In genomic region chr3:135729575-135729974, GRCm38 (mm10) we compare ENCODE assay signal across 11 mouse cellular contexts. TPM values are rescaled to one million over a fixed set of nuclear protein-coding genes. Genes with fewer than 3 reads are reported as not detected.
DNase-seq lines count a peak whose midpoint lies in the region; ATAC-seq and TF ChIP-seq lines count a peak whose summit lies in the region.
"Had no signal": no experiment of that assay in that cellular context is flagged by ENCODE, and none has a peak within 500 bp of the region (broad histone marks: within the 10 kb centered on the region; RNA-seq: fewer than 3 reads in every experiment).

No protein-coding gene starts in this region.

- TF ChIP-seq EP300 in liver, postnatal 0 days (IDR thresholded peaks at IDR 0.05; ENCODE audit: low read depth), result no peak

- DNase-seq in liver, adult 2 months (ENCODE audit: extremely low read depth, low read depth, low spot score), result peak; percentile 83
- no peak for DNase-seq in liver, postnatal 0 days
- peak; percentile 30 to 60 for DNase-seq in adrenal gland, postnatal 36 days
- peak; percentile 64 to 69 for DNase-seq in kidney, adult 8-10 months
- peak; percentile 6 for DNase-seq in ovary, postnatal 10 days (ENCODE audit: low spot score)
- no peak for DNase-seq in left cerebral cortex, postnatal 14 days (ENCODE audit: low spot score in 2 of 2)
- no peak for DNase-seq in thymus, postnatal 25 days

- no peak overlapping the region for H3K27ac ChIP-seq in liver, adult 2 months (replicated peaks; ENCODE audit: insufficient read depth, low read depth, low read length)
- no peak overlapping the region for H3K27ac ChIP-seq in liver, postnatal 0 days (ENCODE audit: low read depth)
- H3K27ac ChIP-seq: embryonic facial prominence, embryonic 12.5 days; neural tube, embryonic 15.5 days; stomach, embryonic 15.5 days had no signal

- no peak overlapping the region for H3K4me3 ChIP-seq in liver, adult 2 months (ENCODE audit: insufficient read depth, low read depth, low read length)
- no peak overlapping the region for H3K4me3 ChIP-seq in liver, postnatal 0 days (ENCODE audit: low read depth, low read length)
- H3K4me3 ChIP-seq: embryonic facial prominence, embryonic 12.5 days; neural tube, embryonic 15.5 days; stomach, embryonic 15.5 days had no signal

- no peak for ATAC-seq in liver, postnatal 0 days
- ATAC-seq in erythroblast, adult 5-6 weeks (replicated peaks; ENCODE audit: low FRiP score, poor library complexity, severe bottlenecking), result no peak

- no peaks in the 10 kb centered on the region for H3K27me3 ChIP-seq in liver, adult 2 months (ENCODE audit: control insufficient read depth, insufficient read depth, low read length)
- no peaks in the 10 kb centered on the region for H3K27me3 ChIP-seq in liver, postnatal 0 days (ENCODE audit: insufficient read depth, low read length)
- H3K27me3 ChIP-seq: embryonic facial prominence, embryonic 12.5 days; neural tube, embryonic 15.5 days; stomach, embryonic 15.5 days had no signal

- no peaks in the 10 kb centered on the region for H3K79me2 ChIP-seq in liver, adult 2 months (ENCODE audit: control insufficient read depth, insufficient read depth, low read length)

- H3K36me3 ChIP-seq in liver, adult 2 months (ENCODE audit: control insufficient read depth, insufficient read depth, low read length), result no peaks in the 10 kb centered on the region
- H3K36me3 ChIP-seq in liver, postnatal 0 days (replicated peaks; ENCODE audit: insufficient read depth, low read length), result no peaks in the 10 kb centered on the region
- H3K36me3 ChIP-seq: embryonic facial prominence, embryonic 12.5 days; neural tube, embryonic 15.5 days; stomach, embryonic 15.5 days had no signal

- TF ChIP-seq CTCF in liver, adult 2 months (IDR thresholded peaks at IDR 0.05; ENCODE audit: low read depth, low read length), result no peak
- no peak for TF ChIP-seq CTCF in liver, postnatal 0 days (IDR thresholded peaks at IDR 0.05; ENCODE audit: low read depth)

- WGBS in liver, adult 2 months, result 11% methylated on average over 5 of the region's 5 CpGs
- 70% methylated on average over 5 of the region's 5 CpGs for WGBS in liver, postnatal 0 days (ENCODE audit: insufficient replicate concordance)

- no peak overlapping the region for H3K4me2 ChIP-seq in liver, postnatal 0 days (ENCODE audit: low read depth, low read length)
- H3K4me2 ChIP-seq: embryonic facial prominence, embryonic 12.5 days; neural tube, embryonic 15.5 days; stomach, embryonic 15.5 days had no signal

- no peak overlapping the region for H3K9ac ChIP-seq in liver, adult 2 months (ENCODE audit: low read depth, low read length)
- no peak overlapping the region for H3K9ac ChIP-seq in liver, postnatal 0 days (replicated peaks)
- H3K9ac ChIP-seq: embryonic facial prominence, embryonic 12.5 days; neural tube, embryonic 15.5 days; stomach, embryonic 15.5 days had no signal

- no peaks in the 10 kb centered on the region for H3K9me3 ChIP-seq in liver, postnatal 0 days (ENCODE audit: low read length)
- H3K9me3 ChIP-seq: embryonic facial prominence, embryonic 12.5 days; neural tube, embryonic 15.5 days; stomach, embryonic 15.5 days had no signal

- H3K4me1 ChIP-seq in liver, adult 2 months (ENCODE audit: control insufficient read depth, insufficient read depth, low read length), result no peaks in the 10 kb centered on the region; the same call in 1 of the 2 replicates
- H3K4me1 ChIP-seq in liver, postnatal 0 days (ENCODE audit: insufficient read depth), result peaks cover 4% of the 10 kb centered on the region; the same call in 1 of the 2 replicates
- H3K4me1 ChIP-seq: embryonic facial prominence, embryonic 12.5 days had no signal

- intact Hi-C loops in left cerebral cortex, postnatal 14 days (cut with DNase I), result no loop called here

- no peak for TF ChIP-seq POLR2A in liver, adult 2 months (IDR thresholded peaks at IDR 0.05; ENCODE audit: extremely low read depth, insufficient read depth, low read length)

RNA-seq across cellular contexts. Expression of gene Nfkb1, which starts 38.2 kb away (rescaled TPM):
- total RNA-seq in liver, adult 2 months (2014; rRNA removed), result 19.5 and 24.8 TPM in 2 replicates
- 21.2 and 24.5 TPM in 2 replicates for polyA plus RNA-seq in liver, adult 2 months (2012; rRNA removed)
- polyA plus RNA-seq in liver, postnatal 0 days (2015; fragmentation: Nextera tagmentation; extraction: Ambion mirVana), result 11.8 and 12.7 TPM in 2 replicates
- 10 to 100 TPM; 55.8 to 58.1 TPM for total RNA-seq in adrenal gland, postnatal 36 days (2021)
- total RNA-seq in left cerebral cortex, postnatal 14 days (2021), result 10 to 100 TPM; 17.2 to 18.1 TPM
- total RNA-seq in erythroblast, adult 5-6 weeks (2015; ENCODE audit: low replicate concordance), result 15.9 and 25.4 TPM in 2 replicates
- 19.4 and 25.1 TPM in 2 replicates for total RNA-seq in erythroblast, adult 5-6 weeks (2017; ENCODE audit: low replicate concordance)

Comparison
In these comparisons a context has a peak if more than half of its experiments do, and no peak if none do; other contexts are left out.
1. DNase-seq: peak in liver, adult 2 months (single experiment), adrenal gland, postnatal 36 days (2 of 2), kidney, adult 8-10 months (2 of 2) and ovary, postnatal 10 days (single experiment); none in liver, postnatal 0 days (single experiment), left cerebral cortex, postnatal 14 days (0 of 2) and thymus, postnatal 25 days (single experiment).